Mouse (Mus musculus): ENCODE data around the gene Ifi214. TPM values are rescaled to one million over a fixed set of nuclear protein-coding genes. Genes with fewer than 3 reads are reported as not detected.
"Not testable (repeated sequence)": the region's sequence is repeated elsewhere in the genome, so short reads cannot be mapped to it uniquely, and the experiment has no call there.

Ifi214 gene
- polyA plus RNA-seq (2016; fragmentation: Nextera tagmentation; extraction: Ambion mirVana) = not detected in 2 replicates

GRCm38 (mm10) chr1:173535791-173536190 lies at the start of gene Ifi214:
Ifi214 (minus strand) TSS chr1:173535957.
- H3K9me3 ChIP-seq (replicated peaks); H3K4me1 ChIP-seq; DNase-seq (ENCODE audit: low spot score); H3K36me3 ChIP-seq; H3K4me3 ChIP-seq; H3K27me3 ChIP-seq (ENCODE audit: low read depth, poor library complexity, severe bottlenecking); H3K27ac ChIP-seq: not testable (repeated sequence)
- 91% methylated on average over 3 of the region's 3 CpGs for WGBS

- Histone ChIP-seq H3K27me3 (ENCODE audit: low read depth, poor library complexity, severe bottlenecking) (no peaks in the 10 kb centered on the region), H3K4me1 (no peaks in the 10 kb centered on the region), H3K36me3 (no peaks in the 10 kb centered on the region), H3K9me3 (replicated peaks) (0 out of 2 replicates have a peak, but pooled peaks cover 4% of the 10 kb centered on the region), H3K4me3 (no peak overlapping the region), H3K27ac (no peak overlapping the region)
- DNase-seq (ENCODE audit: low spot score) = no peak
- WGBS = 94% methylated on average over 26 of the region's 26 CpGs
Observed at GRCm38 (mm10) chr1:173579921-173580585, 44.3 kb upstream of the Ifi214 start.

DNA sequence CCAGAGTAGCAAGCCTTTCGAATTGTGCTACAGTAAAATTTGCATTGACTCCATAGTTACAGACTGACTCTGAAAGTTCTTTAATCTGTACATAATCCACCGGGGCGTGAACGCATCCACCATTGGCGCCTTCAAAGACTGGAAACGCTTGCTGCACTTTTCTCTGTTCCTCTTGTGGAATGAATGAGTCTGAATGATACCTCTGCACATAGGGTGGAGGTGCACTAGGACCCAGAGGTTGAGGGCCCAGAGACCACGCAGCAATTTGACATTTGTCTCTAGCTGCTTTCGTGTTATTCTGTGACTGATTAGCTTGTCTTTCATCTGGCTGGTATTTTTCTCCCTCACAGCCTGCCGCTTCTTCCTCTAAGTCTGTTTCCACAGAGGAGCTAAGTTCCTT lies 43.3 kb upstream of the Ifi214 start:
- H3K4me3 ChIP-seq = no peak overlapping the region
- 0 out of 2 replicates have a peak, but pooled peaks cover 4% of the 10 kb centered on the region for H3K9me3 ChIP-seq (replicated peaks)
- H3K4me1 ChIP-seq = no peaks in the 10 kb centered on the region
- no peaks in the 10 kb centered on the region for H3K36me3 ChIP-seq
- no peak overlapping the region for H3K27ac ChIP-seq
- no peaks in the 10 kb centered on the region for H3K27me3 ChIP-seq (ENCODE audit: low read depth, poor library complexity, severe bottlenecking)
- DNase-seq (ENCODE audit: low spot score) = no peak
- 95% methylated on average over 9 of the region's 9 CpGs for WGBS

DNA sequence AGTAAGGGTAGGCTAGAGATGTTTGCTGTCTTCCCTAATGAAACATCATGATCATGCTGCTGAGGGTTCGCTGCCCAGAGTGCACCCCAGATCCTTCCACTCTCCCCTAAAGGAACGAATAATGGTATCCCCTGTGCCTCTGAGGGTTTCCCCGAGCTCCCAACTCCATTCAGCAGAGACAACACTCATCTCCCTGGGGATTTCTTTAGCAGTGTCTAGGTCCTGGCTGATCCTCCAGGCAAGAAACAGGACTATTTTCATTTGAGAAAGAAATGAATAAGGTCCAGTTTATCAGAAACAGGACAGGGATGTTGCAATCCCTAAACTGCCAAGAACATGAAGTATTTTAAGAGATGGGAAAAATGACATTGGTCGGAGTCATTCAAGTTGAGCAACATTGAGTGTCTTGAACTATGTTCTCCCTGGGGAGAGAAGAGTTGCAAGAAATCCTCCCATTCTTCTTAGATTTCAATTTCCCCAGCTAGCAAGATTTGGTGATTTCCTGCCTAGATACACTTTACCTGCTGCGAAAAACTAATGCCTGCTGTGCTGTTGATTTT lies 14.8 kb upstream of the Ifi214 start:
- not testable (repeated sequence) for H3K9me3 ChIP-seq (replicated peaks); H3K36me3 ChIP-seq; H3K27me3 ChIP-seq (ENCODE audit: low read depth, poor library complexity, severe bottlenecking); H3K4me1 ChIP-seq; H3K27ac ChIP-seq; H3K4me3 ChIP-seq; DNase-seq (ENCODE audit: low spot score)
- 86% methylated on average over 5 of the region's 5 CpGs for WGBS

GRCm38 (mm10) chr1:173548798-173549197 lies 13.0 kb upstream of the Ifi214 start:
- H3K27ac ChIP-seq; DNase-seq (ENCODE audit: low spot score); H3K4me3 ChIP-seq; H3K4me1 ChIP-seq; H3K36me3 ChIP-seq; H3K9me3 ChIP-seq (replicated peaks); H3K27me3 ChIP-seq (ENCODE audit: low read depth, poor library complexity, severe bottlenecking): not testable (repeated sequence)
- WGBS = 95% methylated on average over 3 of the region's 3 CpGs

- Histone ChIP-seq H3K36me3 (no peaks in the 10 kb centered on the region), H3K9me3 (replicated peaks) (no peaks in the 10 kb centered on the region), H3K27me3 (ENCODE audit: low read depth, poor library complexity, severe bottlenecking) (no peaks in the 10 kb centered on the region), H3K4me3 (no peak overlapping the region), H3K4me1 (no peaks in the 10 kb centered on the region), H3K27ac (no peak overlapping the region)
- no peak for DNase-seq (ENCODE audit: low spot score)
Observed at GRCm38 (mm10) chr1:173521452-173521851, 14.3 kb downstream of the Ifi214 start.

- not testable (repeated sequence) for H3K4me3 ChIP-seq; H3K27ac ChIP-seq; H3K4me1 ChIP-seq; H3K36me3 ChIP-seq; H3K9me3 ChIP-seq (replicated peaks); H3K27me3 ChIP-seq (ENCODE audit: low read depth, poor library complexity, severe bottlenecking); DNase-seq (ENCODE audit: low spot score)
- 97% methylated on average over 2 of the region's 2 CpGs for WGBS
Observed at GRCm38 (mm10) chr1:173510595-173510994, 25.2 kb downstream of the Ifi214 start.

DNA sequence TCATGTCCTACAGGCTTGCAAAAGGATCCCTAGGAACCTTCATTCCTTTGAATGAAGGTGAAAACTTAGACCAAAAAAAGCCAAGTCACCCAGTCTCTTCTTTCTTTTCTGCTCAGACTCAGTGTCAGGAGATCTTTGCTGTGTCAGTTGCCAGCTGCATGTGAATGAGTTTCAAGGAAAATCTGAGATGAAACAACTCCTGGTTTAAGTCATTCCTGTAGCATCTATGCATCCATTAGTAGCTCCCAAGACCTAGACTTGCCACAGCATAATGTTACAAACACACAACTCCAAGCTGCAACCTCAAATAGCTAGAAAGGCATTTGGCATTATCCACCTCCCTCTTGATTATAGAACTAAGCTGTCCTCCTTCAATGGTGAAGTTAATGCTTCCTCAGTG lies 44.3 kb downstream of the Ifi214 start:
- H3K4me1 ChIP-seq; H3K4me3 ChIP-seq; H3K27me3 ChIP-seq (ENCODE audit: low read depth, poor library complexity, severe bottlenecking); H3K27ac ChIP-seq; H3K36me3 ChIP-seq; H3K9me3 ChIP-seq (replicated peaks); DNase-seq (ENCODE audit: low spot score): not testable (repeated sequence)

- not testable (repeated sequence) for H3K36me3 ChIP-seq
- WGBS = 89% methylated on average over 3 of the region's 3 CpGs
Observed at GRCm38 (mm10) chr1:173490812-173491480, 44.8 kb downstream of the Ifi214 start, which contains the start of gene Ifi206. Ifi206 (minus strand) TSS chr1:173491041.

DNA sequence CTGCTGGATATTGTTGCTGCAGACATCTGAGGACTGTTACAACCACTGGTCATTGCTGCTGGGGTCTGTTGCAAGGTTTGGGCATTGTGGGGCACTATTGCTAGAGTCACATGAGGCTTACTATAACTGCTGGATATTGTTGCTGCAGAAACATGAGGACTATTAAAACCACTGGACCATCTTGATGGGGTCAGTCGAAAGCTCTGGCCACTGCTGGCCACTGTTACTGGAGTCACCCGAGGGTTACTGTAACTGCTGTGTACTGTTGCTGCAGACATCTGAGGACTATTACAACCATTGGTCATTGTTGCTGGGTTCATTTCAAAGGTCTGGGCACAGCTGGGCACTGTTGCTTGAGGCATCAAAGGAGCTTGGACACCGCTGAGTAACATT lies 54.6 kb downstream of the Ifi214 start:
- not testable (repeated sequence) for H3K9me3 ChIP-seq (replicated peaks); H3K4me1 ChIP-seq; H3K36me3 ChIP-seq; DNase-seq (ENCODE audit: low spot score); H3K27ac ChIP-seq; H3K4me3 ChIP-seq; H3K27me3 ChIP-seq (ENCODE audit: low read depth, poor library complexity, severe bottlenecking)
- WGBS = 85% methylated on average over 3 of the region's 3 CpGs

More at GRCm38 (mm10) chr1:173490812-173491480, 44.8 kb downstream of the Ifi214 start, which contains the start of gene Ifi206:
- H3K27me3 ChIP-seq (ENCODE audit: low read depth, poor library complexity, severe bottlenecking); H3K4me1 ChIP-seq; H3K9me3 ChIP-seq (replicated peaks); DNase-seq (ENCODE audit: low spot score); H3K4me3 ChIP-seq; H3K27ac ChIP-seq: not testable (repeated sequence)

GRCm38 (mm10) chr1:173480399-173481181 lies 55.2 kb downstream of the Ifi214 start:
- DNase-seq (ENCODE audit: low spot score); H3K27ac ChIP-seq; H3K9me3 ChIP-seq (replicated peaks); H3K4me3 ChIP-seq; H3K36me3 ChIP-seq; H3K4me1 ChIP-seq; H3K27me3 ChIP-seq (ENCODE audit: low read depth, poor library complexity, severe bottlenecking): not testable (repeated sequence)
- 89% methylated on average over 5 of the region's 5 CpGs for WGBS

All from limb, embryonic 10.5 days (tissue).